Mouse (Mus musculus): ENCODE measurements around the gene Rps8. TPM values are rescaled to one million over a fixed set of nuclear protein-coding genes. Genes with fewer than 3 reads are reported as not detected.

Gene Rps8
- total and polyA plus RNA-seq, 2 experiments from 2014 or later: 439 to 493 TPM

DNA sequence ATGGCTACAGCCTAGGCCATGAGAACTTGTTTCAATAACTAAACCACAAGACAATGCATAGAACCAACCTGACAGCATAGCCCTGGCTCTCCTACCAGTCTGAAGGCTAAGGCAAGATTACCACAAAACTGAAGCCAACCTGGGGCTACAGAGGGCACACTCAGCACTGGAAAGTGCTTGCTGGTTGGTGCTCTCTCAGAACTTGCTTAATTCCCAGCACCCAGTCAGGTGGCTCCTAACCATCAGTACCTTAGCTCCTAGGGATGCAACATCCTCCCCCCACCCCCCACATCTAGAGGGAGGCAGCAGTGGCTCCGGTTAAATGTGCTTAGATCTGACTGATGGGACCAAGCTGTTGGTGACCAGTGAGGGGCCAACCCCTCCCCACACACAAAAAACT lies 4.6 kb downstream of the Rps8 start:
- no peak for TF ChIP-seq CTCF (IDR thresholded peaks at IDR 0.05)
- Histone ChIP-seq H3K4me3 (ENCODE audit: low read depth, low read length) (no peak overlapping the region), H3K9ac (replicated peaks; ENCODE audit: low read length, poor library complexity, severe bottlenecking) (no peak overlapping the region), H3K4me1 (ENCODE audit: insufficient read depth, low read length) (no peaks in the 10 kb centered on the region), H3K27me3 (ENCODE audit: insufficient read depth, low read length) (no peaks in the 10 kb centered on the region), H3K36me3 (ENCODE audit: insufficient read depth, low read length) (peaks cover 32% of the 10 kb centered on the region), H3K9me3 (ENCODE audit: low read length) (no peaks in the 10 kb centered on the region), H3K27ac (ENCODE audit: low read depth, low read length) (no peak overlapping the region), H3K4me2 (ENCODE audit: low read depth, low read length, poor library complexity, severe bottlenecking) (no peak overlapping the region)
- DNase-seq (ENCODE audit: low spot score): no peak
- no peak for ATAC-seq (ENCODE audit: low FRiP score)
- 69% methylated on average over 1 of the region's 1 CpGs for WGBS

- Histone ChIP-seq H3K9ac (replicated peaks; ENCODE audit: low read length, poor library complexity, severe bottlenecking) (no peak overlapping the region), H3K9me3 (ENCODE audit: low read length) (no peaks in the 10 kb centered on the region), H3K4me1 (ENCODE audit: insufficient read depth, low read length) (no peaks in the 10 kb centered on the region), H3K27ac (ENCODE audit: low read depth, low read length) (no peak overlapping the region), H3K4me2 (ENCODE audit: low read depth, low read length, poor library complexity, severe bottlenecking) (no peak overlapping the region), H3K36me3 (ENCODE audit: insufficient read depth, low read length) (peaks cover 32% of the 10 kb centered on the region), H3K4me3 (ENCODE audit: low read depth, low read length) (no peak overlapping the region), H3K27me3 (ENCODE audit: insufficient read depth, low read length) (no peaks in the 10 kb centered on the region)
- ATAC-seq (ENCODE audit: low FRiP score) (no peak), DNase-seq (ENCODE audit: low spot score) (no peak)
- WGBS: 90% methylated on average over 6 of the region's 6 CpGs
- no peak for TF ChIP-seq CTCF (IDR thresholded peaks at IDR 0.05)
Observed at GRCm38 (mm10) chr4:117150212-117150733, 5.8 kb downstream of the Rps8 start.

- Histone ChIP-seq H3K4me3 (ENCODE audit: low read depth, low read length) (no peak overlapping the region), H3K27ac (ENCODE audit: low read depth, low read length) (no peak overlapping the region), H3K36me3 (ENCODE audit: insufficient read depth, low read length) (peaks cover 32% of the 10 kb centered on the region), H3K4me1 (ENCODE audit: insufficient read depth, low read length) (no peaks in the 10 kb centered on the region), H3K27me3 (ENCODE audit: insufficient read depth, low read length) (no peaks in the 10 kb centered on the region), H3K9ac (replicated peaks; ENCODE audit: low read length, poor library complexity, severe bottlenecking) (no peak overlapping the region), H3K9me3 (ENCODE audit: low read length) (no peaks in the 10 kb centered on the region), H3K4me2 (ENCODE audit: low read depth, low read length, poor library complexity, severe bottlenecking) (no peak overlapping the region)
- peak; percentile 25 for TF ChIP-seq CTCF (IDR thresholded peaks at IDR 0.05)
- DNase-seq (ENCODE audit: low spot score) (no peak), ATAC-seq (ENCODE audit: low FRiP score) (no peak)
- WGBS: 77% methylated on average over 6 of the region's 6 CpGs
Observed at GRCm38 (mm10) chr4:117149291-117150211, 6.5 kb downstream of the Rps8 start.

GRCm38 (mm10) chr4:117148815-117149214 lies 7.2 kb downstream of the Rps8 start:
- no peak for DNase-seq (ENCODE audit: low spot score)
- Histone ChIP-seq H3K4me2 (ENCODE audit: low read depth, low read length, poor library complexity, severe bottlenecking) (no peak overlapping the region), H3K4me1 (ENCODE audit: insufficient read depth, low read length) (no peaks in the 10 kb centered on the region), H3K9ac (replicated peaks; ENCODE audit: low read length, poor library complexity, severe bottlenecking) (no peak overlapping the region), H3K36me3 (ENCODE audit: insufficient read depth, low read length) (peaks cover 28% of the 10 kb centered on the region), H3K9me3 (ENCODE audit: low read length) (no peaks in the 10 kb centered on the region), H3K4me3 (ENCODE audit: low read depth, low read length) (no peak overlapping the region), H3K27ac (ENCODE audit: low read depth, low read length) (no peak overlapping the region), H3K27me3 (ENCODE audit: insufficient read depth, low read length) (no peaks in the 10 kb centered on the region)
- WGBS: 63% methylated on average over 24 of the region's 24 CpGs
- TF ChIP-seq CTCF (IDR thresholded peaks at IDR 0.05): no peak
- ATAC-seq (ENCODE audit: low FRiP score): no peak

GRCm38 (mm10) chr4:117148047-117148713 lies 7.9 kb downstream of the Rps8 start:
- no peak for ATAC-seq (ENCODE audit: low FRiP score)
- Histone ChIP-seq H3K9ac (replicated peaks; ENCODE audit: low read length, poor library complexity, severe bottlenecking) (no peak overlapping the region), H3K4me1 (ENCODE audit: insufficient read depth, low read length) (no peaks in the 10 kb centered on the region), H3K9me3 (ENCODE audit: low read length) (no peaks in the 10 kb centered on the region), H3K27ac (ENCODE audit: low read depth, low read length) (no peak overlapping the region), H3K27me3 (ENCODE audit: insufficient read depth, low read length) (no peaks in the 10 kb centered on the region), H3K36me3 (ENCODE audit: insufficient read depth, low read length) (peaks cover 24% of the 10 kb centered on the region), H3K4me3 (ENCODE audit: low read depth, low read length) (no peak overlapping the region), H3K4me2 (ENCODE audit: low read depth, low read length, poor library complexity, severe bottlenecking) (no peak overlapping the region)
- 86% methylated on average over 18 of the region's 18 CpGs for WGBS
- no peak for DNase-seq (ENCODE audit: low spot score)
- no peak for TF ChIP-seq CTCF (IDR thresholded peaks at IDR 0.05)

DNA sequence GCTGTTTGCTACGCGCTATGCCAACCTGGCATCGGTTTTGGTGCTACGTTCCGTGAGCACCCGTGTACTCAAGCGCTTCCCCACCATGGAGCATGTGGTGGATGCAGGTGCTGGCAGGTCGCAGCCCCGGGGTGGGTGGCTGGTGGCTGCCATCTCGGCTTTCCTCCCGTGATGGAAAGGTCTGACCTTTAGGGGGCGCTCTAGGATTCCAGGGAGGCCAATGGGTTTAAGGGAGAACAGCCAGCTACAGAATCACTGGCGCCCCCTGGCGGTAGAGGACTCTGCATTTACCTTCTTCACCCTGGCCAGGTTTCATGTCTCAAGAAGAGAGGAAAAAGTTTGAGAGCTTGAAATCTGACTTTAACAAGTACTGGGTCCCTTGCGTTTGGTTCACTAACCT lies 9.9 kb downstream of the Rps8 start:
- Histone ChIP-seq H3K9me3 (ENCODE audit: low read length) (no peaks in the 10 kb centered on the region), H3K27ac (ENCODE audit: low read depth, low read length) (no peak overlapping the region), H3K4me1 (ENCODE audit: insufficient read depth, low read length) (no peaks in the 10 kb centered on the region), H3K27me3 (ENCODE audit: insufficient read depth, low read length) (no peaks in the 10 kb centered on the region), H3K4me3 (ENCODE audit: low read depth, low read length) (no peak overlapping the region), H3K36me3 (ENCODE audit: insufficient read depth, low read length) (peaks cover 9% of the 10 kb centered on the region), H3K4me2 (ENCODE audit: low read depth, low read length, poor library complexity, severe bottlenecking) (no peak overlapping the region), H3K9ac (replicated peaks; ENCODE audit: low read length, poor library complexity, severe bottlenecking) (no peak overlapping the region)
- peak; percentile 77 for TF ChIP-seq CTCF (IDR thresholded peaks at IDR 0.05)
- 28% methylated on average over 15 of the region's 15 CpGs for WGBS
- ATAC-seq (ENCODE audit: low FRiP score): no peak
- peak; percentile 79 for DNase-seq (ENCODE audit: low spot score)
